Mouse (Mus musculus) B cell, adult 2 months (primary cell): ENCODE results near the gene Psmc3.
A peak's percentile ranks its signal among the peaks of the same experiment; 100 is the strongest.
"Not testable (repeated sequence)": the region's sequence is repeated elsewhere in the genome, so short reads cannot be mapped to it uniquely, and the experiment has no call there.

ENCODE experiments used
- DNase-seq, 2 experiments: peaks; one replicate each; pipeline ENCODE4 v3.0.0; 2022

The Psmc3 gene

DNA sequence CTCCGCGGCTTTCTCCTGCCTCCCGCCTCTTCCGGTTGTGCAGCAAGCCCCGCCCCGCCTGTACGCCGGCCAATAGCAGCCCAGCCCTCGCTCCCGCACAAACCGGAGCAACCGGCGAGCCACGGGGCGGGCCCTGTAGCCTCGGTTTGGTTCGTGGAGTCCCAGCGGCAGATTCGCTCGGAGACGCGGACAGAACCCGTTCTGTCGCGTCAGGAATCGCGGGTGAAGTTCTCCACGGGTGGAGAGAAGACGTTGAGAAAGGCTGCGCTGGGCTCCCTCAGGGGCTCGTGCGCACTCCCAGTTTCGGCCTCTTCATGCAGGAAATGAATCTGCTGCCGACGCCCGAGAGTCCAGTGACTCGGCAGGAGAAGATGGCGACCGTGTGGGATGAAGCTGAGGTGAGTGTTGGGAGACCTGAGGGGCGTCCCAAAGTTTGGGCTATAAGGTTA, at the start of gene Psmc3:
Gene Psmc3, plus strand, starts transcription at position 76 of the 449 bp plus-strand sequence.
- peak; percentile 93 to 94 for DNase-seq

DNA sequence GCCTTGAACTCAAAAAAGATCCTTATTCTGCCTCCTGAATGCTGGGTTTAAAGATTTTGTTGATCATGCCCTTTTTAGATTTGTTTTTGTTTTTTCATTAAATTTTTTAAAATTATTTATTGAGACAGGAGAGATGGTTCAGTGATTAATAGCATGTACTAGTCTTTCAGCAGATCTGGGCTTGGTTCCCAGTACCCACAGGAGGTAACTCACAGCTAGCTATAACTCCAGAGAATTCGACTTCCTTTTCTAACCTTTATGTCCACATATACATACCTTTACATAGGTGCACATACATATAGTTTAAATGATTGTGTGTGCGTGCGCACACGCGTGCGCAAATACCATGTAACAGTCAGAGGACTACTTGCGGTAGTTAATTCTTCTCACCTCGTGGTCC, 45.3 kb upstream of the Psmc3 start:
- DNase-seq = no peak

DNA sequence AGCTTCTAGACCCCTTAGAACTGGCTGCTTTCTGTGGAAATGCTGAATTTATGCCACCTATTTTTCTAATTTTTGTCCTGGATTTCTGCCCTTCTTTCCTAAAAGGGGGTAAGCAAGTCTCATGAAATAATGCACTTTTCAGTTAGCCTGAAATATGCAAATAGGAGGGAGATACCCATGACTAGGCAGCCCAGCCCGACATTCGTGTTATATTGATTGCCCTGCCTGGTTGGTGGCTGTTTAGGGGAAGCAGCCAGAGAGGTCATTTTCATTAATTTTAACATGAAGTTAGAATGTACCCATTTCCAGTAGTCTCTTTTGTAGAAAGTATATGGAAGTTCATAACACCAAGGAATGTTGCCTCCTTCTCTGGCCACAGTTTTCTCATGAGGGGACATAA, 39.9 kb upstream of the Psmc3 start:
- DNase-seq = peak; percentile 42 to 51

DNA sequence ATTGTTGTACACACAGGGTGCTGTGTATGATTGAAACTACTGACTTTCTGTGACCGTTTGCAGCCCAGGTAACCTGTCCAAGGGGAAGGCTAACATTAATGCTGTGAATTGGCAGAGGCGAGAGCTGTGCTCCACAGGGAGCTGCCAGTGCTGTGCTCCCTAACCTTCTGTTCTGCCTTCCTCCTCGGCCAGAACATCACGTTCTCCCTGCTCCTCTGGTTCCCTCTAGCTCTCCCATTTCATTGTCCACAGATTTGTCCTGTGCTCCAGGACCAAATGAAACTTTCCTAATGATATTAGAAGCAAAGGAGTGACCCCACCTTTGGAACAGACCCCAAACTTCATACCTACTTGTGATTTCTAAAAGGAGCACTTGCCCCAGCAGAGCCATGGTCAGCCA, 38.4 kb upstream of the Psmc3 start:
- DNase-seq = no peak

- DNase-seq = no peak
Measured at GRCm38 (mm10) chr2:91018061-91018788, 35.6 kb upstream of the Psmc3 start.

GRCm38 (mm10) chr2:91019911-91020310, 33.9 kb upstream of the Psmc3 start:
- DNase-seq = no peak

DNA sequence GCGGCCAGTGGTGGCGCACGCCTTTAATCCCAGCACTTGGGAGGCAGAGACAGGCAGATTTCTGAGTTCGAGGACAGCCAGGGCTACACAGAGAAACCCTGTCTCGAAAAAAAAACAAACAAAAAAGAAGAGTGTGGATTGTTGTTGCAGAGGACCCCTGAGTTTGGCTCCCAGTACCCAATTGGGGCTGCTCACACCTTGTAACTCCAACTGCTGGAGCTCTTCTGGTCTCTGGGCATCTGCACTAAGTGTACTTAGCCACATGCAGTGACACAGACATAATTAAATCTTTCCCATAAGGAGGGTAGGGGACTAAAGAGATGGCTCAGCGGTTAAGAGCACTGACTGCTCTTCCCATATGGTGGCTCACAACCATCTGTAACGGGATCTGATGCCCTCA, 31.5 kb upstream of the Psmc3 start:
- DNase-seq = not testable (repeated sequence)

DNA sequence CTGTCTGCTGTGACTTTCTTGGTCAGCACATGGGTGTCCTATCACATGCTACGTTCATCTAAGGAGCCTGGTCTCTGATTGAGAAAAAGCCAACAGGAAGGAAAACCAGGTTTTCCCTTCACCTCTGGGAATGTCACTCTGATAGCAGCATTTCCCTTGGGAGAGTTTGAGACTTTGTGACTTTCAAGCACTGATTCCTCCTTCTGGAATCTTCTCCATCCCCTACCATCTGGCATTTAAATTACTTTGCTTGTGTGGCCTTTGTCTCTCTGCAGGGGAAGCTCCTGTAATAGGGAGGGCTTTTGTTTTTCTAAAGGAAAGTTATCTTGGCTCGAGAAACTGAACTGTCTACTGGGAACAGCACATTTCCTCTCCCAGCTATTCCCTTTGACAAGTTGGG, 30.7 kb upstream of the Psmc3 start:
- DNase-seq = no peak

DNA sequence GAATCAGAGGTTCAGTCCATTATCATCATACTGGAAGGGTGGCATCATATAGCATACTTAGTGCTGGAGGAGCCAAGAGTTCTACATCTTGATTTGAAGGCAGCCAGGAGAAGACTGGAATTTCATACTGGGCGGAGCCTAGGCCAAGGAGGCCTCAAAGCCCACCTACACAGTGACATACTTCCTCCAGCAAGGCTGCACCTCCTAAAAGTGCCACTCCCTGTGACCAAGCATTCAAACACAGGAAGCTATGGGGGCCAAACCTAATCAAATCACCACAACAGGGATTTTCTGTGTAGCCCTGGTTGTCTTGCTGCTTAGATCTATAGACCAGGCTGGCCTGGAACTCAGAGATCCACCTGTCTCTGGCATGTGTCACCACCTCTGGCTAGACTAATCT, 29.9 kb upstream of the Psmc3 start:
- DNase-seq = no peak

DNA sequence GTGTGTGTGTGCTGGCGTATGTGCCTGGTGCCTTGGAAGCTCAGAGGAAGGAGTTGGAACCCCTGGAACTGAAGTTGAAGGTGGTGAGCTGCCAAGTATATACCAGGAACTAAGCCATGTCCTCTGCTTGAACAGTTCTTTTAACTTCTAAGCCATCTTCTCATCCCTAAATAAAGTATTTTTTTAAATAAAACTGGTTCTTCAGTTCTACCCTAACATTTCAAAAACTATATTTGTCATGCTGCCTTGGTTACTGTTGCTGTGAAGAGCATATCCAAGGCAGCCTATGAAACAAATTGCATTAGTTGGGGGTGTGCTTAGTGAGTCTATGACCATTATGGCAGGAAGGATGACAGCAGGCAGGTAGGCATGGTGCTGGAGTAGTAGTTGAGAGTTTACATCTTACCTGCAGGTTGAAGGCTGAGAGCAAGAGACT, 28.7 kb upstream of the Psmc3 start:
- DNase-seq = no peak

GRCm38 (mm10) chr2:91026491-91026890, 27.3 kb upstream of the Psmc3 start:
- DNase-seq = no peak

DNA sequence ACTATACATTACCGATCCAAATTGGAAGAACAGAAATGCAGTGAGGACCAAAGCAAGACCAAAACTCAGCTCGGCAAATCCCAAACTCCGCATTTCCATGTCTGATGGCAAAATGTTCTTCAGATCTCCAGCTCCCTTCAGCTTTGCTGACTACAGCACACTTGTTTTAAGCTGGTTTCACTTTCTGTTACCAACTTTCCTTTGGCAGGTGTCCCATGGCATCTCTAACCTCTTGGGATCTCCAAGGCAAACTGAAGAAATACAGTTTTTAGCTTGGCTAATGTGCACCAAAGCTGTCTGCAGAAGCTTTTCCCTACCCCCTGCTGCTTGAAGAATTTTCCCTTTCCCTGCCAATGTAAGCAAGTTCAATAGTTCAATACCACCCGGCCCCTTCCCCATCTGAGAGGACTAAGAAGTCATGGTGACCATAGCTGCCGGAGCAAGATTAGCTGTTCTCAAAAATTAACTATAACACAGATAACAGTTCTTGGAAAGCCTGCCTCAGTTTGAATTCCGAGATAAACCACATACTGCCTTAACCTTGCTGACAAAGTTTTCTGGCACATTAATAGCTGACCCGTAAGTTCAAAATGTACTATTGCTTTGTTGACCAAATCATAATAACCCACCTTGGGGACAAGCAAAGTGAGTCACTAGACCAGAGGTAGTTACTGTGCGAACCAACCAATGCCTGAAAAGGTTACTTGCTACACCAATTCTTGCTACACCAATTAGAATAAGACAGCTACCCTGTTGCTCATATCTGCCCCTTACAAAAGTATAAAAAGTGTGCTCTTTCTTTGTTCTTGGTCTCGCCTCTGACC, 26.2 kb upstream of the Psmc3 start:
- no peak for DNase-seq

DNA sequence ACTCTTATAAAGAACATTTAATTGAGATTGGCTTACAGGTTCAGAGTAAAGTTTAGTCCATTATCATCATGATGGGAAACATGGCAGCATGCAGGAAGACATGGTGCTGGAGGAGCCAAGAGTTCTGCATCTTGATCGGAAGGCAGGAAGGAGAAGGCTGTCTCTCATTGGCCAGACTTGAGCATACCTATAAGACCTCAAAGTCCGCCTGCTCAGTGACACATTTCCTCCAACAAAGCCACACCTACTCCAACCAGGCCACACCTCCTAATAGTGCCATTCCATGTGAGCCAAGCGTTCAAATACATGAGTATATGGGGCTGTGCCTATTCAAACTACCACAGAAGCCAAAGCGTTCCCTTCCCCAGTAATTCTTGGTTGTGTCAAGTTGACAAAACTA, 22.6 kb upstream of the Psmc3 start:
- DNase-seq = no peak

DNA sequence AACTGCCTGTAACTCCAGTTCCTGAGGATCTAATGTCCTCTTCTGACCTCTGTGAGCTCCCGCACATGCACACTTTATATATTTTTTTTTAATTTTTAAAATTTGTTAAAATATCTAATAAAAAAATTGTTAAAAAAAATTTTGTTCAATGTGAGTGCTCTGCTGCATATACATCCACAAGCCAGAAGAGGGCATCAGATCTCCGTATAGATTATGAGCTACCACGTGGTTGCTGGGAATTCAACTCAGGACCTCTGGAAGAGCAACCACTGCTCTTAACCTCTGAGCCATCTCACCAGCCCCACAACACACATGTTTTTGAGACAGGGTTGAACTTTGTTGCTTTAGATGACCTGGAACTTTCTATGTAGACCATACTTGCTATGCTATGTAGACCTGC, 20.8 kb upstream of the Psmc3 start:
- peak in 1 of 2 experiments; percentile 18 for DNase-seq

GRCm38 (mm10) chr2:91035385-91035784, 18.4 kb upstream of the Psmc3 start, which contains the start of gene Rapsn:
Gene Rapsn, plus strand, starts transcription at chr2:91035620.
- DNase-seq = no peak

DNA sequence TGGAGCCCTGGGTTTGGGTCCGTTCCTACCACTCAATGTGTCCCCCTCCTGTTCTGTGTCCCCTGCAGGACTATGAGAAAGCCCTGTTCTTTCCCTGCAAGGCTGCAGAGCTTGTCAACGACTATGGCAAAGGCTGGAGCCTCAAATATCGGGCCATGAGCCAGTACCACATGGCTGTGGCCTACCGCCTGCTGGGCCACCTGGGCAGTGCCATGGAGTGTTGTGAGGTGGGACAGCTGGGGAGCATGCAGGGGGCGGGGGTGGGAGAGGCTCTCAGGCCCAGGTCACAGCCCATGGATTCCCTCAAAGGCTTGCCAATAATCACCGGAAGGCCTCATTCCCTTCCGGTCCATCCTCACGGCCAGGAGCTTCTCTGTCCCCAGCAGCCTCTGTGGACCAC, 12.0 kb upstream of the Psmc3 start:
- no peak for DNase-seq

DNA sequence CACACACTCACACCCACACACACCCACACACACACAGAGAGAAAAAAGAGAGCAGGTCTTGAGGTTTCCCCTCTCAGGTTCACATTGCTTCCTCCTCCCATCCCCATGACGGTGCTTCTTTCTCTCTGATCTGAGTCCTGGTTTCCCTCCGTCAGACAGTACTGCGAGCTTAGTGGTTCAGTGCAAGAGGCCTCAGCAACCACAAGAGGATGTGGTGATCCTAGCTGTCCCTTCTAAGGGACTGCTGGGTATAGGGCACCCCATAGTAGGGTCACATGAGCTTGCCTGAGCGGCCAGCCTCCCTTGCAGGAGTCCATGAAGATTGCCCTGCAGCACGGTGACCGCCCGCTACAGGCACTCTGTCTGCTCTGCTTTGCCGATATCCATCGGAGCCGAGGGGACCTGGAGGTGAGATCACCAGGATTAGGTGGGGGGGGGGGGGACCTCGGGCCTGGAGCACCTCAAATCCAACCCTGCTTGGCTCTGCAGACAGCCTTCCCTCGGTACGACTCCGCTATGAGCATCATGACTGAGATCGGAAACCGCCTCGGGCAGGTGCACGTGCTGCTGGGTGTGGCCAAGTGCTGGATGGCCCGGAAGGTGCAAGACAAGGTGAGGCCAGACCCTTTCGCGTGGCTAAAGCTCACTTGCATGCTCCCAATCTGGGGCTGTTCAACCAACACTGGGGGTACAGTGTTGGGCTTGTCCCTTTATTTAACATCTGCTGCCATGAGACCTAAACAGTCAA, 11.0 kb upstream of the Psmc3 start:
- DNase-seq = no peak

- no peak for DNase-seq
Measured at GRCm38 (mm10) chr2:91044727-91045126, 9.1 kb upstream of the Psmc3 start.

- DNase-seq = not testable (repeated sequence)
Measured at GRCm38 (mm10) chr2:91045805-91046204, 8.0 kb upstream of the Psmc3 start.

- no peak for DNase-seq
Measured at GRCm38 (mm10) chr2:91047359-91047758, 6.5 kb upstream of the Psmc3 start.

DNA sequence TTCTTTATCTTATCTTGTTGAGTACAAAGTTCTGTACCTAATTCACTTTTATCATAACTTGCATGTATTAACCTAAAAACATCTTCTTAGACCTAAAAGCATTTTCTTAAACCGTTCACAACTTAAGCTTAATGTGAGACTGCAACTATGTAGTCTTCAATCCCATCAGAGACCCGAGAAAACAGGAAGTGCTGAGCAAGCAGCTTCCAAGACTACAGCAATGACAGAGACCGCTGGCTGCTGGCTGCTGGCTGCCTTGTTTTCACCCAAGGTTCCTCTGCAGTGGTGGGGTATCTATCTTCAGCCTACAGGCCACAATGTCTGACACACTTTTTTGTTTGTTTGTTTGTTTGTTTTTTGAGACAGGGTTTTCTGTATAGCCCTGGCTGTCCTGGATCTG, 1.9 kb upstream of the Psmc3 start:
- no peak for DNase-seq

- peak in 1 of 2 experiments; percentile 17 for DNase-seq
Measured at GRCm38 (mm10) chr2:91052752-91053151, 1.1 kb upstream of the Psmc3 start.

DNA sequence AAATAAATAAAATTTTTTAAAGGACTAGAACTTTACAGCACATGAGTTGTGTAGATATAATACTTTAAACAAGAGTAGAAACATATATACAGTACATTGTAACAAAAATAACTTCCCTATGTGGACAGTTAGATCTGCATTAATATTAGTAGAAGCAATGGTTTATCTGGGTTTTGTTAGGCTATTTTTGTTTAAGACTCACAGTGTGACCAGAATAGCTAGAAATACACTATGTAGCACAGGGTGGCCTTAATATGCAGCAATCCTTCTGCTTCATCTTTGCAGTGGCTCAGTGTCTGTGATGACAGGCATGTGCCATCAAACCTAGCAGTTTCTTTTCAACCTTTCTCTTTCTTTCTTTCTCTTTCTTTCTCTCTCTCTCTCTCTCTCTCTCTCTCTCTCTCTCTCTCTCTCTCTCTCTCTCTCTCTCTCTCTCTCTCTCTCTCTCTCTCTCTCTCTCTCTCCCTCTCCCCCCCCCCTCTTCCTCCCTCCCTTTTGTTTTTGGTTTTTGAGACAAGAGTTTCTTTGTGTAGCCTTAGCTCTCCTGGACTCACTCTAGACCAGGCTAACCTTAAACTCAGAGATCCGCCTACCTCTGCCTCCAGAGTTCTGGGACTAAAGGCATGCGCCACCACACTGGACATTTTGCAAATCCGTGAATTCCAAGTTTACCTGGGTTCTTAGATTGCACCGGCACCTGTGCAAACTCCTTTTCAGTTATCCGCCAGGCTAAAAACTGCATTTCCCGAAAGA, 452 bp upstream of the Psmc3 start:
- DNase-seq = no peak
